Comparison of ENCODE assay signal across 8 mouse cellular contexts in genomic region chr10:79984195-79984816, GRCm38 (mm10). TPM values are rescaled to one million over a fixed set of nuclear protein-coding genes. Genes with fewer than 3 reads are reported as not detected.
DNase-seq lines count a peak whose midpoint lies in the region; ATAC-seq lines count a peak whose summit lies in the region.

Gene Tmem259 (minus strand): TSS chr10:79984330.

- DNase-seq in adrenal gland, adult 2 months: peak; percentile 92
- DNase-seq in embryo, embryonic 10.5 days (ENCODE audit: low spot score): peak; percentile 95
- peak; percentile 87 for DNase-seq in gastrocnemius, postnatal 14 days
- DNase-seq in induced T-regulatory cell, adult 2 months (ENCODE audit: low read depth): peak; percentile 95
- peak; percentile 76 to 92 for DNase-seq in left cerebral cortex, postnatal 10 days (ENCODE audit: extremely low spot score in 1 of 2, low spot score in 2 of 2)
- peak; percentile 87 for DNase-seq in right cerebral cortex, postnatal 25 days
- DNase-seq in yolk sac, embryonic 10.5 days (ENCODE audit: low spot score): peak; percentile 93

- intact Hi-C loops in gastrocnemius, postnatal 14 days (cut with DNase I; ENCODE audit: low total_unique reads): no loop called here
- intact Hi-C loops in left cerebral cortex, postnatal 10 days (cut with DNase I): loop anchor here (10.0 kb wide), 1 partner anchor 260 kb away; the partner anchor contains the start of gene Ndufs7

- peak; percentile 40 for ATAC-seq in megakaryocyte progenitor cell, adult 5-6 weeks (replicated peaks; ENCODE audit: poor library complexity)

RNA-seq across cellular contexts. Expression of gene Tmem259, which starts in this region (rescaled TPM):
- 100 to 1,000 TPM; 142 to 143 TPM for total RNA-seq in adrenal gland, adult 2 months (2021)
- polyA plus RNA-seq in adrenal gland, adult 2 months (2012; rRNA removed): 619 and 624 TPM in 2 replicates
- 10 to 100 TPM; 76.2 to 84.5 TPM for total RNA-seq in gastrocnemius, postnatal 14 days (2021)
- 100 to 1,000 TPM; 136 TPM for total RNA-seq in left cerebral cortex, postnatal 10 days (2021)
- 38.9 and 44.2 TPM in 2 replicates for total RNA-seq in megakaryocyte progenitor cell, adult 5-6 weeks (2015)
- total RNA-seq in megakaryocyte progenitor cell, adult 5-6 weeks (2017): 44.6 and 54.8 TPM in 2 replicates

Comparison
In these comparisons a context has a peak if more than half of its experiments do, and no peak if none do; other contexts are left out.
1. Peak in every context shown above with its lines: DNase-seq and ATAC-seq.